Mouse (Mus musculus) thymus, adult 2 months (tissue): ENCODE results near the gene Cdcp2.

Experiments used
- CTCF ChIP-seq: fragments of 200-500 bp; IDR thresholded peaks from 2 replicates; pipeline ENCODE4 v1.5.1; 2012; ENCODE audit warnings: mild to moderate bottlenecking, control low read depth, low read length, moderate library complexity, borderline replicate concordance; ENCODE audit not compliant: control insufficient read depth, poor library complexity, insufficient read depth; ENCODE audit errors: extremely low read depth
- POLR2A ChIP-seq: fragments of 200-500 bp; IDR thresholded peaks from 2 replicates; pipeline ENCODE4 v1.6.1; 2012; ENCODE audit warnings: mild to moderate bottlenecking, low read length, control low read depth, moderate library complexity; ENCODE audit not compliant: control insufficient read depth, poor library complexity, insufficient read depth; ENCODE audit errors: extremely low read depth

GRCm38 (mm10) chr4:107058346-107058745 lies 38.3 kb upstream of the Cdcp2 start:
- TF ChIP-seq CTCF (no peak), POLR2A (no peak)
